Mouse (Mus musculus) left cerebral cortex, postnatal 14 days (tissue): ENCODE data around the gene Casp7. TPM values are rescaled to one million over a fixed set of nuclear protein-coding genes. Genes with fewer than 3 reads are reported as not detected.

Experiments used
- total RNA-seq, 2 experiments: library from RNA; stranded (reverse); gene quantifications; 2 replicates each; pipeline ENCODE4 v1.2.3; 2021

Gene Casp7
- total RNA-seq, 2 experiments from 2014 or later = 6.6 to 6.8 TPM

Other genes with a start within 250 kb of the Casp7 start
- gene Habp2, start 110.0 kb upstream of the Casp7 start, total RNA-seq = not detected
- under 1 TPM; 0.47 to 0.48 TPM for gene Nrap, start 7.1 kb upstream of the Casp7 start, total RNA-seq
- 1 to 10 TPM in 1 of 2 experiments, under 1 TPM in 1; 0.76 to 1.8 TPM for gene Plekhs1, start 64.5 kb downstream of the Casp7 start, total RNA-seq
- 10 to 100 TPM in 1 of 2 experiments, 1 to 10 TPM in 1; 8.9 to 10.3 TPM for gene Dclre1a, start 151.1 kb downstream of the Casp7 start, total RNA-seq
- 10 to 100 TPM; 10.9 to 12.2 TPM for gene Nhlrc2, start 151.1 kb downstream of the Casp7 start, total RNA-seq